Comparison of ENCODE assay signal across 24 mouse cellular contexts in the genomic region with DNA sequence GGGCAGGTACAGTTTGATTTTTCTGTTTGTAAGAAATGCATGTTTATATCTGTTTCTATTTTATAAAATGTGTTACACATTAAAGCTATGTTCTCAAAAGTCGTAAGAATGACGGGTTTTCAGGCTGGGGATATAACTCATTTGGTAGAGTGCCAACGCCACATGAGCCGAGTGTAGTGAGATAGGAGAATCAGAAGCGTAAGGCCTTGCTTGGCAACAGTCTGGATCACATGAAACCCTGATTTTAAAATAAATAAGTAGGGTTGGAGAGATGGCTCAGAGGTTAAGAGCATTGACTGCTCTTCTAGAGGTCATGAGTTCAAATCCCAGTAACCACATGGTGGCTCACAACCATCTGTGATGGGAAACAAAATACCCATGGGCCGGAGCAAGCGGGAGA.
"Had no signal": no experiment of that assay in that cellular context is flagged by ENCODE, and none has a peak within 500 bp of the region (broad histone marks: within the 10 kb centered on the region; RNA-seq: fewer than 3 reads in every experiment).

No protein-coding gene starts in this region.

- H3K27ac ChIP-seq: heart, adult 2 months; heart, embryonic 13.5 days; heart, embryonic 15.5 days; hindbrain, embryonic 13.5 days; hindbrain, embryonic 15.5 days; hindbrain, postnatal 0 days; layer of hippocampus, adult 2 months; left cerebral cortex, adult 2 months; limb, embryonic 10.5 days; limb, embryonic 12.5 days had no signal

- DNase-seq: gastrocnemius, postnatal 14 days; gastrocnemius, postnatal 36 days; heart, adult 11 months; heart, adult 2 months; heart, postnatal 14 days; heart, postnatal 36 days; kidney, adult 11 months; kidney, adult 2 months; kidney, postnatal 10 days; kidney, postnatal 25 days; kidney, postnatal 4 days; liver had no signal

- H3K4me3 ChIP-seq: heart, adult 2 months; heart, embryonic 13.5 days; heart, embryonic 15.5 days; hindbrain, embryonic 13.5 days; hindbrain, embryonic 15.5 days; layer of hippocampus, adult 2 months; left cerebral cortex, adult 2 months; limb, embryonic 10.5 days; limb, embryonic 12.5 days had no signal

- H3K9ac ChIP-seq: heart, embryonic 13.5 days; heart, embryonic 15.5 days; hindbrain, embryonic 13.5 days; hindbrain, embryonic 15.5 days; limb, embryonic 12.5 days had no signal

- H3K4me1 ChIP-seq: heart, embryonic 13.5 days; heart, embryonic 15.5 days; hindbrain, embryonic 13.5 days; hindbrain, embryonic 15.5 days; limb, embryonic 10.5 days; limb, embryonic 12.5 days had no signal

- ATAC-seq: hindbrain, postnatal 0 days; intestine, embryonic 16.5 days had no signal

- H3K27me3 ChIP-seq: heart, embryonic 13.5 days; heart, embryonic 15.5 days; hindbrain, embryonic 13.5 days; hindbrain, embryonic 15.5 days; limb, embryonic 12.5 days had no signal

- H3K4me2 ChIP-seq: heart, embryonic 11.5 days; heart, embryonic 13.5 days; heart, embryonic 15.5 days; hindbrain, embryonic 13.5 days; hindbrain, embryonic 15.5 days; limb, embryonic 12.5 days; liver, embryonic 11.5 days had no signal

- H3K9me3 ChIP-seq: heart, embryonic 13.5 days; heart, embryonic 15.5 days; hindbrain, embryonic 13.5 days; hindbrain, embryonic 15.5 days; limb, embryonic 10.5 days; limb, embryonic 12.5 days had no signal
